Mouse (Mus musculus) monocyte, adult 5-6 weeks (primary cell): Measurements from ENCODE around the gene Stx4a. TPM values are rescaled to one million over a fixed set of nuclear protein-coding genes. Genes with fewer than 3 reads are reported as not detected.

Experiments used
- ATAC-seq: fragments of 153-309, 156-312 bp; replicated peaks from 2 replicates; pipeline ENCODE4 v1.8.0; 2017; ENCODE audit warnings: mild to moderate bottlenecking; ENCODE audit not compliant: low TSS enrichment, insufficient number of reproducible peaks, severe bottlenecking, poor library complexity, low FRiP score
- total RNA-seq: library from RNA; stranded (forward); fragments of 200-1000, 200-491, 200-594 nt; gene quantifications from 3 replicates; pipeline ENCODE4 v1.2.3, GENCODE M21; 2017

The Stx4a gene
- total RNA-seq, 1 experiment from 2014 or later, result 120 TPM

DNA sequence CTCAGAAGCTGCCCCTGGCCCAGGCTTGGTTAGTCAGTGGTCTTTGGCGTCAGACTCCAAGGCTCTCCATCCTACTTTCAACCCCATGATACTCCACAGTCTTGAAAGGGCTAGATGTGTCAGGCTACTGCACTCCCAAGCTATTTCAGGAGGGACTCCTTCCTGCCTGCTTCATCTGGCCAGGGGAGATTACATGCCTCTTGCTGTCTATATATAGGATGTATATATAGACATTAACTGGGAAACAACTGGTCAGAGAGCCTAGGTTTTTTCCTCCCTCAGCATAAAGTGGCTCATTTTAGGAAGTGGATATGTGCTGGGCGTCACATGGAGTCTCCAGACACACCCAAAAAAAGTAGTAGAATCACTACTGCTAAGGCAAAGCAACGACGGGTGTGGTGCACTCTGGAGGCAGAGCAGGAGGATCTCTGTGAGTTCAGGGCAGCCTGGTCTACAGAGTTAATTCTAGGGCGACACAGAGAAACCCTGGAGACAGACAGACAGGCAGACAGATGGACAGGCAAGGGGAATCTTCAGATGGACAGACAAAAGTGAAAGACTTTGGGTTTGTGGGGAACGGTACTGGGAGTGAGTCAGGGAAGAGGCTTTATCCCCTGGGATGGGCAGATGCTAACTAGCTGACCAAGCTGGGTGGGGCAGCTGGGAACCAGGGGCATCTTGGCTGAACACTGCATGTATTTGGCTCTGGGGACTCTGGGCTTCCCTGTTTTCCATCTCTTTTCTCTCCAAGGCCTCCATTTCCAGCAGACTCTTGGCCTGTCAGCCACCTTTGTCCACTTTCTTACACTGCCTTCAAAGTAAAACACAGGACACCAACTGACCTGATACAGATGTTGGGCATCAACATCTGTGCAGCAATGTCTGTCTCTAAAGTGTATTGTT, 26.1 kb downstream of the Stx4a start:
- ATAC-seq, result peak; percentile 78

DNA sequence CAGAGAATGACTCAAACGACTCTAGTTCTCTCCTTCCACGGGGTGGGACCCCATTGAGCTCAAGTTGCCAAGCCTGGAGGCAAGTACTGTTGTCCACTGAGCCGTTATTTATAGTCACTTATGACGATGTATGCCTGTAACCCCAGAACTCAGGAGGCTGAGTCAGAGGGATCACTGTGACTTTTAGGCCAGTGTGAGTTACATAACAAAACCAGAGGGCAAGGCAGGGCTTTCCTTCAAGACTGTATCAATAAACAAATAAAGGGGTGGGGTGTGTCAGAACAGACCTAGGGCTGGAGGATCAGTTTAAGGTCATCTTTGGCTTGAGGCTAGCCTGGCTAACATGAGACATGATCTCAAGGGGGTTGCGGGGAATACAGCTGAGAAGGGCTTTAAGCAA, 26.8 kb downstream of the Stx4a start:
- ATAC-seq, result peak; percentile 32; the same call in 1 of the 2 replicates

DNA sequence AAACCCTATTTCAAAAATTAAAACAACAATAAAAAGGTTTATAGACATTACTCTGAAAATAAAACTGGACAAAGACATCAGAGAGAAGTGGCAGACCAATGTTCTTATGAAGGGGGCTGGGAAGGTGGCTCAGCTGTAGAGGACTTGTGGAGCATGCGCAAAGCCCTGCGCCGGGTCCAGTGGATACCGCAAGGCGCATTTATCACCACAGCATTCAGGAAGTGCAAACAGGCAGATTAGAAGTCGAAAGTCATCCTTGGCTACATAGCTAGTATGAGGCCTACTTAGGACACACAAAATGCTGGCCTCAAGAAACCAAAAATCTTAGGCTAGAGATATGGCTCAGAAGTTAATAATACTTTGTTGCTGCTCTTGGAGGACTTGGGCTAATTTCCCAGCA, 34.2 kb downstream of the Stx4a start:
- ATAC-seq, result no peak

DNA sequence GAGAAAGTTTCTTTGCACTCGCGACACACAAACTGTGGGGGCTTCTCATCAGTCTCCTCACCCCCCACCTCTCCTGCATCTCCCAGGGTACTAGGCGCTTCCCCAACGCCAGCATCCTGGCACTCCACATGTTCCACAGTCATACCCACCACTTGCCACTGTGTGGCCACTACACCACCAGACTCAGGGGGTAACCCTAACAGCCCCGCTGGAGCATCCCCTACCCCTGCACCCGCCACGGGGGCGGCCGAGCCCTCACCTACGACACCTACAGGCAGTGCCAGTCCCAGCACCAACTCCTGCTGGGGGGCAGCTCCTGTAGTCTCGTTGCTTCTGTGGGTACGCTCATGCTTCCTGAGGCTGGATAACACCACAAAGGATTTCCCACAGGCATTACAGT, 42.3 kb downstream of the Stx4a start:
- no peak for ATAC-seq

DNA sequence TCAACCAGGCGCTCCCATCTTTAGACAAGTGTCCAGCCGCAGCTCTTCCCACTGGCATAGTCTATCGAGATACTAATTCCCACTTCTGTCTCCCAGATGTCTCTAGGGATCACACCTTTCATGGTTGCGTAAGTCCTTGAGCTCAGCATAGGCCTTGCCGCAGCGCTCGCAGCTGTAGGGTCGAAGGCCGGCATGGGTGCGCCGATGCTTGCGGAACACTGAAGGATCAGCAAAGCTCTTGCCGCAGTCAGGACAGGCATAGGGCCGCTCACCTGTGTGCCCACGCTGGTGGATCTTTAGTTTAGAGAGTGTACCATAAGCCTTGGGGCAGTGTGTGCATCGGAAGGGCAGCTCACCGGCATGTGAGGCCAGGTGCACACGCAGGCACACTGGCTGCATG, 43.5 kb downstream of the Stx4a start:
- ATAC-seq, result no peak

DNA sequence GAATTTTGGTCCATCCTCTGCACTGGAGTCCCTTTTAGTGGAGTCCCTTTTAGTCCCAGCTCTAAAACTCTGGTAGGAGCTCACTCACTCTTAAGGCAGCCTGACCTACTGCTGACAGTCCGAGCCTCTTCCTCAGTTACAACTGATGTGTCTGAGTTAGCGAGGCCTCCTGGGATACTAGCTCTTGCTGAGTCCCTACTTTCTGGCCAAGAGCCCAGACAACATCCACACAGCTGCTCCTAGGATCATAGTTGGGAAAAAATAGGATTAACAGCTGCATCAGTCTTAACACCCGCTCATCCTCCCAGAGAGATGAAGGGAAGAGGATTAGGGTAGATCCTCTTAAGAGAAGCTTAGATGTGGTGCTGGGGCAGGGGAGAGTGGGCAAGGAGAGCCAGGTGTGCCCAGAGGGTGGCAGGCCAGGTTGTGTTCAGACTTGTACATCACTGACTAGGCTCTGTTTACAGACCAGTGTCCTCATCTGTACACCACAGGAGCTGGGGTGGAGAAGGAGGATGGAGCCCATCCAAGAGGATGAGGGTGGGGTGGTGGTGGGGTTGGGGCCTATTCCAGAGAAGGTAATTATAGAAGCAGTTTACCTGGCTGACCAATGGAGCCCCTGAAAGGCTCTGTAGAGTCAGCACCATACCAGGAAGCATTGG, 45.2 kb downstream of the Stx4a start:
- ATAC-seq, result no peak

DNA sequence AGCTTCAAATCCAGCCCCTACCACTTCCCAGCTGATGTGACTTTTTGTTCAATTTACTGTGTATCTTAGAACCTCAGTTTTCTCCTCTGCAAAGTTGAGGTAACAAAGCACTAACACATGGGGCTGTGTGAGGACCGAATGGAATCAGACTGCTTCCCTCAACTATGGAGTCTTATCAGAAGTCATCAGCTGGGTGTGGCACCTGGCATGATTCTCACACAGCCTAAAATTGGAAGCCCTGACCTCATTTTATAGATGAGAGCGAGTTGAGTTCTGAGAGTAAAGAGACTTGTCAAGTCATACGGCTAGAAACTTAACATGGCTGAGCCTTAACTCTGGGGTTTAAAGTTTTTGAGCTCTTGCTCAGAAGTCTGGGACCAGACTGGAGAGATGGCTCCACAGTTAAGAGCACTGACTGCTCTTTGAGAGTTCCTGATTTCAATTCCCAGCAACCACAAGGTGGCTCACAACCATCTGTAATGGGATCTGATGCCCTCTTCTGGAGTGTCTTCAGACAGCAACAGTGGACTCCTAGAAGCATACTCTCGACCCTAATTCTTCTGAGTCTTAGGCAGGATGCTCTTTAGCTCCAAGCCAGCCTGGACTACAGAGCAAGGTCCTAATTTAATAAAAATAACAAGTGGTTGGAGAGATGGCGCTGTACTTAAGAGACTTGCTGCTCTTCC, 46.2 kb downstream of the Stx4a start:
- no peak for ATAC-seq

DNA sequence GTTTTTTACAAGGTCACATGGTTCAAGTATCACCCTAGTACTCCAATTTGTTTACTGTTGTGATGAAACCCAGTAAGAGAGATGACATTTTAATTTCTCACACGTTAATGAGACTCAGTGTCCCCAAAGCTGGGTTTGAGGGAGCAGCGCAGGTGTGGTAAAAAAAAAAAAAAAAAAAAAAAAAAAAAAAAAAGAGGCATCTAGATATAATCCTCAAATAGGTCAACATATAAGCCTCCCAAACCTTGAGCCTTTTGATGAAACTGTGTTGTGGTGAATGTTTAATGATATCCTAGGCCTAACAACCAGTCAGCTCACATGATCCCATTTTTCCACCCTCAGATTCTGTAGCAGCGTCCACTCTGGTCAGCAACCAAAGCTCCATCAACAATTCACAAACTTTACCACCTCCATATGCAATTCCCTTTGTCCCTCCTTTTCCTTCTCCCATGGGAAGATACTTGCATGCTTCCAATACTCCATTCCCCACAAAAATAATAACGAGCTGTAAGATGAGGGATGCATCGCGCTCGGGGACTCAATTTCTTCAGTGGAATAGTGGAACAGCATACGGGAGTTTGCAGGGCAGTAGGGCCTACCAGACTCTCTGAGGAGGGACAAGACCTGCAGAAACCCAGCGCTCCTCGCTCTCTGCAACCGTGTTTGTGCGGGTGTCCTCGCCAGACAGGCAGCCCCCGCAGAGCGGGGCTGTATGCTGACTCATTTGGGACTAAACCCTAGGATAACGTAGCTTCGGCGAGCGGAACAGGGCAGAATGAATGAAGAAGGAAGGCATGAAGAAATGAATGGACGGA, 50.9 kb downstream of the Stx4a start:
- ATAC-seq, result 0 out of 2 replicates have a peak, but pooled peaks have one; percentile 2

DNA sequence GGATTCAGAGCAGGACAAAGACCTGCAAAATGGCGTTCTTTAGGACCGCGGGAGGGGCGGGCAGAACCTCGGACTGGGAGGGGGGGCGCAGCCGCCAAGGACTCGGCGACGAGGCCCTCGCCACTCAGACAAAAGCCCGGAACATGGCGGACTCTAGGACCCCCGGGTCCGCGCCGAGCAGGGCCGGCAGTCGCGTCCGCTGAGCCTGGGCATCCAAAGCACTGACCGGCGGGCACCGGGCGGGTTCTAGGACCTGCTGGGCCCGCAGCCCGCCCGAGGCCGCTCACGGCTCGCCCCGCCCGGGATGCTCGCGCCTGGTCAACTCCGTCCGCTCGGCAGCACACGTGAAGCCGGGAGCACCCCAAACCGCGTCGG, 51.5 kb downstream of the Stx4a start:
- peak; percentile 51 for ATAC-seq

DNA sequence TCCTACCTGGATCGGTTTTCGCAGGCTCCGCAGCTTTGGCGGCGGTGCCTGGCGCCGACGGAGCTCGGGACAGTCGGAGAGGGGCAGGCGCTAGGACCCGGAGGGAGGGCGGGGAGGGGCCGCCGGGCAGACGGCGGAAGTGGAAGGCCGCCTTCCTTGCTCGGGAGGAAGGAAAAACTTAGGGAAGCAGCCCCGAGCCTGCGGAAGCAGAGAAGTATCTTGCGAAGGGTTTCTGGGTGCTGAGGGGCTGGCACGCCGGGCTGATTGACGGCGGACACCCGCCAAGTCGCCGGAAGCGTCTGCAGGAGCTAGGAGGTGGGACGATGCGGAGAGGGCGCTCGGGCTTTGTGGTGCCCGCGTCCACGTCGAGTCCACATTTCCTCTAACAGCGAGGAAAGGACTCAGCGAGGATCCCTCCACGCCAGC, 52.0 kb downstream of the Stx4a start, which contains the start of gene Zfp646:
Gene Zfp646 (plus strand): TSS at position 181 of the 426 bp plus-strand sequence.
- ATAC-seq, result peak; percentile 48

DNA sequence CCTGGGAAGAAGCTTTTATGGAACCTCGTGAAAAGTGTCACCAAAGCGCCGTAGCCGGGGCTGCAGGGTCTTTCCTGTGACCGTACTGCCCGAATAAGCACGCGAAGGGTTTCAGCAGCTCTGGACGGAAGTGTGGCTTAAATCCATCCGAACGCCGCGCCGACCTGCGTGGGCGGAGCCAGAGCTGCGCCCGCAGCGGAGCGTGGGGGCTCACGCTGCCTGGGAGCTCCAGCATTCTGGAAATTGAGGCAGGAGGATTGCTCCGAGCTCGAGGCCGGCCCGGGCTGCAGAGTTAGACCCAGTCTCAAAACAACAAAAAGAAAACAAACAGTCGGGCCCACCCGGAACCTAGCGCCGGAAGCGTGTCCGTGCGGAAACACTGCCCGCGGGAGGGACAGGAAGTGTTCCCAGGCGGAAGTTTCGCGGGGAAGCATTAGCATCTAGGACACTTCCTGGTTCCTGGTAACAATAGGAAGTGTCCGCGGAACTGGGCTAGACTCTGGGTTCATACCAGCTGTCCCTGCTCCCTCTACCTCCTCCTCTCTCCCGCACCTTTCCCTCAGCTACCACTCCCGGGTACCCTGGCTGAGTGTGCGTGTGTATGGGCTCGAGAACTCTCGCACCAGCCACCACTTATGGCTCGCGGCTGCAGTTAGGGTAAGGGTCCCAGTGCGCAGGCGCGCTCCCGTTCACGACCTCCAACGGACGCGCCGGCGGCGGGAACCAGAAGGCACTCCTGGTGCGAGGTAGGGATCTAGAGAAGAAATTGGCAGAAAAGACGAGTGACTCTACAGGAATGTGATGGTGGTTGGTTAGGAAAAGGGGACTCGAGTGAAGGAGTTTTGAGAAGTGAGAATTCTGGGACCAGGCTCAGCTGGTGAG, 52.6 kb downstream of the Stx4a start, which contains the start of gene Zfp668:
Gene Zfp668 (minus strand): TSS at position 362 of the 882 bp plus-strand sequence.
- ATAC-seq, result peak; percentile 79

DNA sequence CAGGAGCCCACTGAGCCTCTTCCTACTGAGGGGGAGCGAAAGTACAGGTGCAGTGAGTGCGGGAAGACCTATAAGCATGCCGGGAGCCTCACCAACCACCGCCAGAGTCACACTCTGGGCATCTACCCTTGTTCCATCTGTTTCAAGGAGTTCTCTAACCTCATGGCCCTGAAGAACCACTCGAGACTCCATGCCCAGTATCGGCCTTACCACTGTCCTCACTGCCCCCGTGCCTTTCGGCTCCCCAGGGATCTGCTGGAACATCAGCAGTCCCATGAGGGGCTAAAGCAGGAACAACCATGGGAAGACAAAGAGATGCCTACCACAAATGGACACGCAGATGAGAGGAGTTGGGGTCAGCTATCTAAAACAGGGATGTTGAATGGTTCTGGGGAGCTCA, 55.2 kb downstream of the Stx4a start:
- ATAC-seq, result no peak

DNA sequence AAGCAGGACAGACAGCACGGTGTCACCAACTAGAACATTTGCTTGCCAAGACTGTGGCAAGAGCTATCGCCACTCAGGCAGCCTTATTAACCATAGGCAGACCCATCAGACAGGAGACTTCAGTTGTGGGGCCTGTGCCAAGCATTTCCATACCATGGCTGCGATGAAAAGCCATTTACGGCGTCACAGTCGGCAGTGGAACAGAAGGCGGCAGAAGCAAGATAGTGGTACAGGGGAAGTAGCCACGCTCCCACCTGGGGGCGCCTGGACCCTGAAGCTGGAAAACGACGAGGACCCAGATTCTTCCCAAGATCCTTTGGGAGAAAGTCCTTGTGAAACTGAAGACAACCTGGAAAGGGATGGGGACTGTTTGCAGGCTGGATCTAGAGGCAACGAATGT, 56.3 kb downstream of the Stx4a start:
- ATAC-seq, result no peak

DNA sequence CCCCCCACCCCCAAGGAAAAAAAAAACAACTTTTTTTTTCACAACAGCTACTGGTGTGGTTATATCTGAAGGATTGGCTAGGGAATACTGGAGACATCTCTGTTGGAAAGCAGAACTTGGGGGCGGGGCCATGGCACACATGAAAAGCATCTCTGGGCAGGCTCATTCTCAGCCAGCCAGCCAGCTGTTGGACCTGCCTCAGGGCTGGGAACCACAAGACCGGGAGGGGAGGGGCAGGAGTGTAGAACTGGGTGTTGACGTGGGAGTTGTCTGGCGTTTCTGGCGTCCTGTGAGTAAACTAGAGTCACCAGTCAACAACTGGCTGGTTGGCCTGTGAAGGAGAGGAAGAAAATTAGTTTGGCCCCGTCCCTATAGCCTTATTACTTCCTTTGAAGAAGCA, 61.9 kb downstream of the Stx4a start:
- ATAC-seq, result no peak

DNA sequence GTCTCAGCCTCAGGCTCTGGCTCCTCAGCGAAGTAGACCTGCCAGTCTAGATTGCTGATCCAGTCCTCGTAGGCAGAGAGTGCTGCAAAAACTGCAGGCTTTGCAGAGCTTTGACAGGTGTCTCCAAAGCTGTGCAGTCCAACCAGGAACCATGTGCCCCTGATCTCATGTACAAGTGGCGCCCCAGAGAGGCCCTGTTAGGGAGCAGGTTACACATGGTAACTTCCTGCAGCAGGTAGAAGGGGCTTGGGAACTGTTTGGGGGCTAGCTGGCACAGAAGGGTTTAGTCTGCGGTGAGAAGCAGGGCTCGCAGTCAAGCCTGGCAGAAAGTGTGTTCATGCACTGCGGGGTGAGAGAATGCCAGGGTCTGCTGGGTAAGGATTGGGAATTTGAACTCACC, 62.5 kb downstream of the Stx4a start:
- ATAC-seq, result no peak

DNA sequence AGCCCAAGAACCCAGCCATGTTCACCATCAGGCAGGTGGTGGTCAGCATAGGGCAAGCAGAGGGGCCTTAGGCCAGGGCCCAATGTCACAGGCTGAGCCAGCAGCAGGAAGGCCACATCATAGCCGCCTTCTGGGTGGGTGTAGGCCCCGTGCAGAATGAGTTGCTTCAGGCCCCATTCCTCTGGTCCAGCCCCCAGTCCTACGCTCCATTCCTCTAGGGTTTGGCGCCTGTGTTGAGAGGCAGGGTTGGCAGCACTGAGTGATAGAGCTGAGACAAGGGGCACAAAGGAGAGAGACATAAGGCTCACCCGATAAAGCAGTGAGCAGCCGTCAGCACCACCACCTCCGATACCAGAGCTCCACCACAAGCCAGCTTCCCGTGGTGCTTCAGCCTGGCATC, 63.1 kb downstream of the Stx4a start:
- ATAC-seq, result no peak

DNA sequence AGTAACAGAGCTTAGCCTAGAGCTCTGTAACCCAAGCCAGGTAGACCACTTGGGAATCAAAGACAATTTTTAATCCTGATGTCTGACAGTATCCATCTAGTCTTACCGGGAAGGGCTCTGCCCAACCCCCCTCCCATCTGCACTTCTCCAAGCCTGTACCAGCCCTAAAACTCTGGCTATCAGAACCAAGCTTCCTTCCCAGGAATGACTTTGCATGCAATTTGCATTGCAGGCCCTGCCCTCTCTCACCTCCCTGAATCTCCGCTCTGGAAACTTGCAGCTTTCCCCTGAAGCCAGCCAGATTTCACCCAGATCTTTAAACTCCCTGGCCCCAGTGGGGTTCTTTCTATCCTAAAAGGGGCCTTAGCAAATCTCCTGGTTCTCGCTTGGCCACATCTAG, 63.7 kb downstream of the Stx4a start:
- no peak for ATAC-seq

DNA sequence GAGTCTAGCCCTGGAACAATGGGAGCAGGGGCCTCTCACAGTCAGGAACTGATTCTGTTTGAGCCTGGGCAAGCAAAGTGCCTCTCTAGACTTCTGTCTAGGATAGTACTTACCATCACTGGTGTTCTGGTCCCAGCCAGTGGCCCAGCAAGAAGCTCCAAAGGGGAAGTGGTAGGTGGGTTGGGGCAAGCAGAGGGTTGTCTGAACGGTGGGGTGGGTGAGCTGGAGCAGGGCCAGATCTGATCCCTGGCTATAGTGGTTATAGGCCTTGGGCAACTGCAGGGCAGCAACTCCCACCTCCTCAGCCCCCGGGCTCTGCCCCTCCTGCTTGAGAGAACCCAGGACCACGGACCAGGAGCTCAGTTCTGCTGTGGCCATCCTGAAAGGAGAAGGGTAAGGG, 64.7 kb downstream of the Stx4a start:
- no peak for ATAC-seq
